In the genomic region with DNA sequence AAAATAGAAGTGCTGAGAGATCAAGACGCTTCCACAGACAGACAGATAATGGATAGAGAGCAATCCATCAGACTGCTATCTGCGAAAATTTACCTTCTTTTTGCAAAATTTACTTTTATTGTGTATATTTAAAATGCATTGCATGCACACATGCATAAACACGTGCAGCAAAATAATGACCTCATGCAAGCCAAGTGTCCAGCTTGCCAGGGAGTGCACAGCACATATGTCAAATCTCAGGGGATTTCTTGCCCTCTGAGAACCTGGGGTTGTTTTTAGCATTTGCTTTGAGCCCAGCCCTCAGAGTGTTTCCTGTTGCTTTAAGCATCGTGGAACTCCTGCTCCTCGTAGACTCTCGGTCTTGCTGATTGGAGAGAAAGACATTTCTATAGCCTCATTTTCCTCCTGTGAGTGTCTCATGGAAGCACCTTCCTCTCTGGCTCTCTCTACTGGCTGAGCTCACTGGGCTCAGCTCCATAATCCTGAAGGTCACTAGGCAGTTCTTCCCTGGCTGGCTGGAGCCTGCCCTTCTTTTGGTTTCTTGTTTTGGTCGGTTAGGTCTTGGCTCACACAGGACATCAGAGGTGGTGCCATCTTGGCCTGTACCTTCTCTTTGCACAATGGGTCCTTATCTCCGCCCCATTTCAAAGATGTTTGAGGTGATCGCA, we compare ENCODE assay signal across 13 mouse cellular contexts.
DNase-seq lines count a peak whose midpoint lies in the region; ATAC-seq and TF ChIP-seq lines count a peak whose summit lies in the region.
"Had no signal": no experiment of that assay in that cellular context is flagged by ENCODE, and none has a peak within 500 bp of the region (broad histone marks: within the 10 kb centered on the region; RNA-seq: fewer than 3 reads in every experiment).

No protein-coding gene starts in this region.

- no peaks in the 10 kb centered on the region for H3K9me3 ChIP-seq in kidney, embryonic 15.5 days (replicated peaks)
- H3K9me3 ChIP-seq in hindbrain, embryonic 16.5 days (ENCODE audit: control insufficient read depth, low read length), result no peaks in the 10 kb centered on the region
- no peaks in the 10 kb centered on the region for H3K9me3 ChIP-seq in hindbrain, embryonic 14.5 days (ENCODE audit: control insufficient read depth, low read length)
- H3K9me3 ChIP-seq: embryonic facial prominence, embryonic 12.5 days; liver, embryonic 15.5 days; neural tube, embryonic 15.5 days had no signal

- TF ChIP-seq POLR2A in kidney, adult 2 months (IDR thresholded peaks at IDR 0.05; ENCODE audit: low read depth, low read length), result no peak

- ATAC-seq in kidney, embryonic 15.5 days (replicated peaks; ENCODE audit: low FRiP score), result no peak
- ATAC-seq in hindbrain, embryonic 16.5 days, result no peak
- no peak for ATAC-seq in hindbrain, embryonic 14.5 days (ENCODE audit: low FRiP score)
- ATAC-seq: forebrain, postnatal 0 days had no signal

- peak; percentile 70 for DNase-seq in kidney, adult 2 months
- DNase-seq in kidney, adult 18-20 months, result no peak
- peak; percentile 33 for DNase-seq in adrenal gland, postnatal 25 days
- DNase-seq in cerebellum, adult 18-20 months, result peak; percentile 60 to 70
- no peak for DNase-seq in hindbrain, embryonic 14.5 days (ENCODE audit: low spot score)
- DNase-seq in spleen, adult 12 weeks (ENCODE audit: low spot score), result no peak
- DNase-seq: forebrain, postnatal 0 days; midbrain, embryonic 14.5 days had no signal

- no peaks in the 10 kb centered on the region for H3K27me3 ChIP-seq in kidney, adult 2 months (replicated peaks; ENCODE audit: control insufficient read depth, insufficient read depth, low read length)
- no peaks in the 10 kb centered on the region for H3K27me3 ChIP-seq in kidney, embryonic 15.5 days
- H3K27me3 ChIP-seq in hindbrain, embryonic 16.5 days (replicated peaks; ENCODE audit: control insufficient read depth, insufficient read depth, low read length), result no peaks in the 10 kb centered on the region
- no peaks in the 10 kb centered on the region for H3K27me3 ChIP-seq in hindbrain, embryonic 14.5 days (ENCODE audit: control insufficient read depth, insufficient read depth, low read length)
- H3K27me3 ChIP-seq: embryonic facial prominence, embryonic 12.5 days; liver, embryonic 15.5 days; neural tube, embryonic 15.5 days had no signal

- H3K4me3 ChIP-seq in kidney, adult 2 months (ENCODE audit: insufficient read depth, low read depth, low read length), result no peak overlapping the region
- no peak overlapping the region for H3K4me3 ChIP-seq in kidney, embryonic 15.5 days (replicated peaks)
- no peak overlapping the region for H3K4me3 ChIP-seq in hindbrain, embryonic 16.5 days (ENCODE audit: low read length)
- no peak overlapping the region for H3K4me3 ChIP-seq in hindbrain, embryonic 14.5 days (replicated peaks; ENCODE audit: low read length)
- H3K4me3 ChIP-seq: embryonic facial prominence, embryonic 12.5 days; liver, embryonic 15.5 days; neural tube, embryonic 15.5 days had no signal

- WGBS in kidney, adult 2 months, result 66% methylated on average over 9 of the region's 9 CpGs
- 68% methylated on average over 9 of the region's 9 CpGs for WGBS in kidney, embryonic 15.5 days
- WGBS in hindbrain, embryonic 16.5 days, result 76% methylated on average over 9 of the region's 9 CpGs
- WGBS in hindbrain, embryonic 14.5 days, result 74% methylated on average over 9 of the region's 9 CpGs

- no peak overlapping the region for H3K9ac ChIP-seq in kidney, embryonic 15.5 days
- no peak overlapping the region for H3K9ac ChIP-seq in hindbrain, embryonic 16.5 days (ENCODE audit: low read depth, low read length)
- H3K9ac ChIP-seq in hindbrain, embryonic 14.5 days, result no peak overlapping the region
- H3K9ac ChIP-seq: embryonic facial prominence, embryonic 12.5 days; forebrain, postnatal 0 days; liver, embryonic 15.5 days; neural tube, embryonic 15.5 days had no signal

- H3K4me1 ChIP-seq in kidney, adult 2 months (ENCODE audit: control insufficient read depth, insufficient read depth, low read length), result no peaks in the 10 kb centered on the region; the same call in 1 of the 2 replicates
- H3K4me1 ChIP-seq in kidney, embryonic 15.5 days, result peaks cover 15% of the 10 kb centered on the region
- H3K4me1 ChIP-seq in hindbrain, embryonic 16.5 days (ENCODE audit: control insufficient read depth, insufficient read depth, low read depth, low read length), result no peaks in the 10 kb centered on the region
- no peaks in the 10 kb centered on the region for H3K4me1 ChIP-seq in hindbrain, embryonic 14.5 days (replicated peaks; ENCODE audit: control insufficient read depth, insufficient read depth, low read length)
- H3K4me1 ChIP-seq: embryonic facial prominence, embryonic 12.5 days; neural tube, embryonic 15.5 days had no signal

- no peaks in the 10 kb centered on the region for H3K36me3 ChIP-seq in kidney, adult 2 months (ENCODE audit: control insufficient read depth, insufficient read depth, low read length)
- H3K36me3 ChIP-seq in kidney, embryonic 15.5 days, result no peaks in the 10 kb centered on the region
- no peaks in the 10 kb centered on the region for H3K36me3 ChIP-seq in hindbrain, embryonic 16.5 days (ENCODE audit: control insufficient read depth, insufficient read depth, low read length)
- H3K36me3 ChIP-seq in hindbrain, embryonic 14.5 days (replicated peaks; ENCODE audit: control insufficient read depth, insufficient read depth), result no peaks in the 10 kb centered on the region
- H3K36me3 ChIP-seq: embryonic facial prominence, embryonic 12.5 days; liver, embryonic 15.5 days; neural tube, embryonic 15.5 days had no signal

- no peak overlapping the region for H3K27ac ChIP-seq in kidney, adult 2 months (ENCODE audit: insufficient read depth, low read depth, low read length)
- peak overlapping the region; percentile 78 for H3K27ac ChIP-seq in kidney, embryonic 15.5 days
- H3K27ac ChIP-seq in hindbrain, embryonic 16.5 days (ENCODE audit: low read depth, low read length), result no peak overlapping the region
- H3K27ac ChIP-seq in hindbrain, embryonic 14.5 days, result no peak overlapping the region
- H3K27ac ChIP-seq: embryonic facial prominence, embryonic 12.5 days; liver, embryonic 15.5 days; neural tube, embryonic 15.5 days had no signal

- no peak for TF ChIP-seq CTCF in kidney, adult 2 months (conservative IDR thresholded peaks at IDR 0.05; ENCODE audit: insufficient read depth, insufficient read length, low read depth, low read length)

- no peak overlapping the region for H3K4me2 ChIP-seq in kidney, embryonic 15.5 days
- H3K4me2 ChIP-seq in hindbrain, embryonic 16.5 days (ENCODE audit: low read length), result no peak overlapping the region
- H3K4me2 ChIP-seq in hindbrain, embryonic 14.5 days (replicated peaks), result no peak overlapping the region
- H3K4me2 ChIP-seq: embryonic facial prominence, embryonic 12.5 days; liver, embryonic 15.5 days; neural tube, embryonic 15.5 days had no signal

Comparison
In these comparisons a context has a peak if more than half of its experiments do, and no peak if none do; other contexts are left out.
1. DNase-seq: peak in kidney, adult 2 months (single experiment), adrenal gland, postnatal 25 days (single experiment) and cerebellum, adult 18-20 months (2 of 2); none in kidney, adult 18-20 months (single experiment), hindbrain, embryonic 14.5 days (single experiment) and spleen, adult 12 weeks (single experiment).